Mouse (Mus musculus): ENCODE measurements around the gene Unc5c. TPM values are rescaled to one million over a fixed set of nuclear protein-coding genes. Genes with fewer than 3 reads are reported as not detected.

Unc5c gene
- polyA plus RNA-seq, 1 experiment from 2014 or later: 15.9 TPM

GRCm38 (mm10) chr3:141819331-141819941, 354.4 kb downstream of the Unc5c start:
- Histone ChIP-seq H3K27ac (ENCODE audit: low read length) (no peak overlapping the region), H3K9me3 (ENCODE audit: control insufficient read depth, low read depth, low read length) (no peaks in the 10 kb centered on the region), H3K4me1 (ENCODE audit: control insufficient read depth, insufficient read depth, low read length) (no peaks in the 10 kb centered on the region), H3K4me2 (replicated peaks; ENCODE audit: low read depth, low read length) (no peak overlapping the region), H3K27me3 (ENCODE audit: control insufficient read depth, insufficient read depth, low read length) (no peaks in the 10 kb centered on the region), H3K4me3 (ENCODE audit: low read depth, low read length) (no peak overlapping the region), H3K9ac (replicated peaks; ENCODE audit: low read depth, low read length) (no peak overlapping the region), H3K36me3 (ENCODE audit: control insufficient read depth, insufficient read depth, low read length) (no peaks in the 10 kb centered on the region)
- ATAC-seq (ENCODE audit: insufficient number of reproducible peaks, insufficient read depth, low FRiP score, low read depth): no peak
- WGBS: 33% methylated on average over 13 of the region's 13 CpGs

GRCm38 (mm10) chr3:141828301-141828700, 363.3 kb downstream of the Unc5c start:
- no peak for ATAC-seq (ENCODE audit: insufficient number of reproducible peaks, insufficient read depth, low FRiP score, low read depth)
- H3K27ac ChIP-seq (ENCODE audit: low read length): no peak overlapping the region
- H3K36me3 ChIP-seq (ENCODE audit: control insufficient read depth, insufficient read depth, low read length): no peaks in the 10 kb centered on the region
- H3K27me3 ChIP-seq (ENCODE audit: control insufficient read depth, insufficient read depth, low read length): no peaks in the 10 kb centered on the region
- no peak overlapping the region for H3K9ac ChIP-seq (replicated peaks; ENCODE audit: low read depth, low read length)
- H3K4me3 ChIP-seq (ENCODE audit: low read depth, low read length): no peak overlapping the region
- H3K4me1 ChIP-seq (ENCODE audit: control insufficient read depth, insufficient read depth, low read length): no peaks in the 10 kb centered on the region
- no peak overlapping the region for H3K4me2 ChIP-seq (replicated peaks; ENCODE audit: low read depth, low read length)
- 86% methylated on average over 5 of the region's 5 CpGs for WGBS
- H3K9me3 ChIP-seq (ENCODE audit: control insufficient read depth, low read depth, low read length): no peaks in the 10 kb centered on the region

- H3K36me3 ChIP-seq (ENCODE audit: control insufficient read depth, insufficient read depth, low read length): no peaks in the 10 kb centered on the region
- WGBS: 24% methylated on average over 3 of the region's 3 CpGs
- no peak for ATAC-seq (ENCODE audit: insufficient number of reproducible peaks, insufficient read depth, low FRiP score, low read depth)
These were observed 366.1 kb downstream of the Unc5c start for GRCm38 (mm10) chr3:141831135-141831534.

GRCm38 (mm10) chr3:141838864-141839263, 373.8 kb downstream of the Unc5c start:
- ATAC-seq (ENCODE audit: insufficient number of reproducible peaks, insufficient read depth, low FRiP score, low read depth): no peak
- no peak overlapping the region for H3K27ac ChIP-seq (ENCODE audit: low read length)
- no peaks in the 10 kb centered on the region for H3K4me1 ChIP-seq (ENCODE audit: control insufficient read depth, insufficient read depth, low read length)
- H3K4me3 ChIP-seq (ENCODE audit: low read depth, low read length): no peak overlapping the region
- 42% methylated on average over 7 of the region's 7 CpGs for WGBS
- H3K9ac ChIP-seq (replicated peaks; ENCODE audit: low read depth, low read length): no peak overlapping the region
- H3K27me3 ChIP-seq (ENCODE audit: control insufficient read depth, insufficient read depth, low read length): no peaks in the 10 kb centered on the region
- 0 out of 2 replicates have a peak, but pooled peaks cover 4% of the 10 kb centered on the region for H3K36me3 ChIP-seq (ENCODE audit: control insufficient read depth, insufficient read depth, low read length)
- no peak overlapping the region for H3K4me2 ChIP-seq (replicated peaks; ENCODE audit: low read depth, low read length)
- H3K9me3 ChIP-seq (ENCODE audit: control insufficient read depth, low read depth, low read length): no peaks in the 10 kb centered on the region

More at GRCm38 (mm10) chr3:141831135-141831534, 366.1 kb downstream of the Unc5c start:
- Histone ChIP-seq H3K4me3 (ENCODE audit: low read depth, low read length) (no peak overlapping the region), H3K4me1 (ENCODE audit: control insufficient read depth, insufficient read depth, low read length) (no peaks in the 10 kb centered on the region), H3K4me2 (replicated peaks; ENCODE audit: low read depth, low read length) (no peak overlapping the region), H3K27me3 (ENCODE audit: control insufficient read depth, insufficient read depth, low read length) (no peaks in the 10 kb centered on the region), H3K9me3 (ENCODE audit: control insufficient read depth, low read depth, low read length) (no peaks in the 10 kb centered on the region), H3K9ac (replicated peaks; ENCODE audit: low read depth, low read length) (no peak overlapping the region), H3K27ac (ENCODE audit: low read length) (no peak overlapping the region)

DNA sequence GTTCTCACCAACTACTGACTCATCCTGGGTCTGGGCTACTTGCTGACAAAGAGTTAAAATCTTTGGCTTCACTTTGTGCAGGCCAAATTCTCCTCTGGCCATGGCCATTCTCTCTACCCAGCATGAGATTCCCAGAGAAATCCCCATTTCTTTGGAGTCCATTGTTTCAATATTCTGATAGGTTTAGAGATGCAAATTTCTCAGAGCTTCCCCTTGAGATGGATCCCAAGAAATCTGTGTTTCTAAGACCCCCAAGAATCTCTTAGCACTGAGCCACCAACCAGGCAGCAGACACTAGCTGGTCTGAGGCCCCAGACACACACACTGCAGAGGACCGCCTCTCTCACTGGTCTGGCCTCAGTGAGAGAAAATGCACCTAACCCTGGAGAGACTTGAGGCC, 384.2 kb downstream of the Unc5c start:
- 85% methylated on average over 1 of the region's 1 CpGs for WGBS
- Histone ChIP-seq H3K4me2 (replicated peaks; ENCODE audit: low read depth, low read length) (no peak overlapping the region), H3K36me3 (ENCODE audit: control insufficient read depth, insufficient read depth, low read length) (no peaks in the 10 kb centered on the region), H3K27ac (ENCODE audit: low read length) (no peak overlapping the region), H3K4me3 (ENCODE audit: low read depth, low read length) (no peak overlapping the region), H3K27me3 (ENCODE audit: control insufficient read depth, insufficient read depth, low read length) (no peaks in the 10 kb centered on the region), H3K9ac (replicated peaks; ENCODE audit: low read depth, low read length) (no peak overlapping the region), H3K9me3 (ENCODE audit: control insufficient read depth, low read depth, low read length) (no peaks in the 10 kb centered on the region), H3K4me1 (ENCODE audit: control insufficient read depth, insufficient read depth, low read length) (no peaks in the 10 kb centered on the region)
- no peak for ATAC-seq (ENCODE audit: insufficient number of reproducible peaks, insufficient read depth, low FRiP score, low read depth)

DNA sequence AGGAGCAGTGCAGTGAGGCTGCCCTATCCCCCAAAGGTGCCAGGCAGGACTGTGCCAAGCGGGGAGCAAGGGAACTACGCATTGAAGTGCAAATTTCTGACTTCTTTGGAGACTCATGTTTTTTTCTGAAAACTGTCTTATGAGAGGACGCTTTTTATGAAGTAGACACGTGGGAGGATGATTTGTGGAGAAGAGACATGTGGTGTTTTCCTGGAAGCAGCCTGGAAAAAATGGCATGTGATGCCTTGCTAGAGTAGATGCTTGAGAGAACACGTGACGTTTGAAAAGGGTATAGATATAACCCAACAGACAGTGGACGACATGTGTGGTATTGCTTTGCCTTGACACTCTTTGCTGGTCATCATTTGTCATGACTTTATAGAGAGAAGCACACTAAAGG, 385.1 kb downstream of the Unc5c start:
- no peak for ATAC-seq (ENCODE audit: insufficient number of reproducible peaks, insufficient read depth, low FRiP score, low read depth)
- Histone ChIP-seq H3K36me3 (ENCODE audit: control insufficient read depth, insufficient read depth, low read length) (no peaks in the 10 kb centered on the region), H3K27me3 (ENCODE audit: control insufficient read depth, insufficient read depth, low read length) (no peaks in the 10 kb centered on the region), H3K9ac (replicated peaks; ENCODE audit: low read depth, low read length) (no peak overlapping the region), H3K27ac (ENCODE audit: low read length) (no peak overlapping the region), H3K4me1 (ENCODE audit: control insufficient read depth, insufficient read depth, low read length) (no peaks in the 10 kb centered on the region), H3K4me3 (ENCODE audit: low read depth, low read length) (no peak overlapping the region), H3K9me3 (ENCODE audit: control insufficient read depth, low read depth, low read length) (no peaks in the 10 kb centered on the region), H3K4me2 (replicated peaks; ENCODE audit: low read depth, low read length) (no peak overlapping the region)
- WGBS: 79% methylated on average over 7 of the region's 7 CpGs

GRCm38 (mm10) chr3:141854339-141854738, 389.3 kb downstream of the Unc5c start:
- WGBS: 76% methylated on average over 4 of the region's 4 CpGs
- H3K4me3 ChIP-seq (ENCODE audit: low read depth, low read length): no peak overlapping the region
- H3K27me3 ChIP-seq (ENCODE audit: control insufficient read depth, insufficient read depth, low read length): no peaks in the 10 kb centered on the region
- H3K4me2 ChIP-seq (replicated peaks; ENCODE audit: low read depth, low read length): no peak overlapping the region
- H3K4me1 ChIP-seq (ENCODE audit: control insufficient read depth, insufficient read depth, low read length): no peaks in the 10 kb centered on the region
- no peak overlapping the region for H3K9ac ChIP-seq (replicated peaks; ENCODE audit: low read depth, low read length)
- H3K36me3 ChIP-seq (ENCODE audit: control insufficient read depth, insufficient read depth, low read length): no peaks in the 10 kb centered on the region
- no peak for ATAC-seq (ENCODE audit: insufficient number of reproducible peaks, insufficient read depth, low FRiP score, low read depth)
- H3K9me3 ChIP-seq (ENCODE audit: control insufficient read depth, low read depth, low read length): no peaks in the 10 kb centered on the region
- no peak overlapping the region for H3K27ac ChIP-seq (ENCODE audit: low read length)

- Histone ChIP-seq H3K4me1 (ENCODE audit: control insufficient read depth, insufficient read depth, low read length) (no peaks in the 10 kb centered on the region), H3K4me2 (replicated peaks; ENCODE audit: low read depth, low read length) (no peak overlapping the region), H3K9ac (replicated peaks; ENCODE audit: low read depth, low read length) (no peak overlapping the region), H3K4me3 (ENCODE audit: low read depth, low read length) (no peak overlapping the region), H3K36me3 (ENCODE audit: control insufficient read depth, insufficient read depth, low read length) (no peaks in the 10 kb centered on the region), H3K27ac (ENCODE audit: low read length) (no peak overlapping the region), H3K27me3 (ENCODE audit: control insufficient read depth, insufficient read depth, low read length) (no peaks in the 10 kb centered on the region), H3K9me3 (ENCODE audit: control insufficient read depth, low read depth, low read length) (no peaks in the 10 kb centered on the region)
- no peak for ATAC-seq (ENCODE audit: insufficient number of reproducible peaks, insufficient read depth, low FRiP score, low read depth)
- 77% methylated on average over 8 of the region's 8 CpGs for WGBS
These were observed 392.1 kb downstream of the Unc5c start for GRCm38 (mm10) chr3:141857123-141857522.

All from stomach, embryonic 14.5 days (tissue).